31 mouse cellular contexts compared by ENCODE assay signal in genomic region chr9:100430911-100431310, GRCm38 (mm10). TPM values are rescaled to one million over a fixed set of nuclear protein-coding genes. Genes with fewer than 3 reads are reported as not detected.
A peak's percentile ranks its signal among the peaks of the same experiment; 100 is the strongest.
DNase-seq lines count a peak whose midpoint lies in the region; ATAC-seq lines count a peak whose summit lies in the region.
"Had no signal": no experiment of that assay in that cellular context is flagged by ENCODE, and none has a peak within 500 bp of the region (broad histone marks: within the 10 kb centered on the region; RNA-seq: fewer than 3 reads in every experiment).

No protein-coding gene starts in this region.

- H3K4me3 ChIP-seq in embryonic facial prominence, embryonic 12.5 days, result no peak overlapping the region
- no peak overlapping the region for H3K4me3 ChIP-seq in embryonic facial prominence, embryonic 10.5 days
- no peak overlapping the region for H3K4me3 ChIP-seq in kidney, embryonic 16.5 days (ENCODE audit: low read length)
- H3K4me3 ChIP-seq in embryonic facial prominence, embryonic 14.5 days (ENCODE audit: low read depth, low read length), result no peak overlapping the region
- no peak overlapping the region for H3K4me3 ChIP-seq in limb, embryonic 12.5 days (replicated peaks)
- H3K4me3 ChIP-seq: erythroblast, embryonic 14.5 days; heart, adult 2 months; heart, embryonic 12.5 days; intestine, embryonic 15.5 days; limb, embryonic 15.5 days; liver, embryonic 13.5 days; megakaryocyte, embryonic 14.5 days; midbrain, embryonic 13.5 days; neural tube, embryonic 15.5 days had no signal

- DNase-seq in embryonic facial prominence, embryonic 10.5 days (ENCODE audit: low spot score), result no peak
- no peak for DNase-seq in kidney, postnatal 10 days
- DNase-seq in embryonic facial prominence, embryonic 14.5 days (ENCODE audit: low spot score), result no peak
- no peak for DNase-seq in urinary bladder, postnatal 25 days (ENCODE audit: low spot score)
- DNase-seq: adrenal gland, postnatal 25 days; cerebellum, adult 2 months; cerebellum, postnatal 14 days; heart, adult 2 months; heart, postnatal 4 days; kidney, adult 9 months; layer of hippocampus, adult 9-11 months; liver, embryonic 13.5 days; lung, adult 18-20 months; lung, postnatal 4 days; right cerebral cortex, postnatal 25 days; spleen, adult 18-20 months; thymus, postnatal 14 days had no signal

- H3K4me1 ChIP-seq in embryonic facial prominence, embryonic 12.5 days, result peaks cover 9% of the 10 kb centered on the region; the same call in 1 of the 2 replicates
- H3K4me1 ChIP-seq in embryonic facial prominence, embryonic 10.5 days, result peaks cover 15% of the 10 kb centered on the region
- peaks cover 6% of the 10 kb centered on the region; the same call in 1 of the 2 replicates for H3K4me1 ChIP-seq in kidney, embryonic 16.5 days (ENCODE audit: insufficient read depth, low read length)
- peaks cover 14% of the 10 kb centered on the region for H3K4me1 ChIP-seq in embryonic facial prominence, embryonic 14.5 days (ENCODE audit: control insufficient read depth, insufficient read depth, low read length)
- peaks cover 19% of the 10 kb centered on the region for H3K4me1 ChIP-seq in limb, embryonic 12.5 days (replicated peaks)
- H3K4me1 ChIP-seq: heart, embryonic 12.5 days; intestine, embryonic 15.5 days; liver, embryonic 13.5 days; megakaryocyte, embryonic 14.5 days; midbrain, embryonic 13.5 days; neural tube, embryonic 15.5 days had no signal

- no peak for ATAC-seq in embryonic facial prominence, embryonic 12.5 days (ENCODE audit: insufficient number of reproducible peaks, insufficient read depth, low FRiP score, low TSS enrichment)
- no peak for ATAC-seq in kidney, embryonic 16.5 days (ENCODE audit: low FRiP score, low TSS enrichment)
- ATAC-seq in embryonic facial prominence, embryonic 14.5 days (ENCODE audit: low read depth), result no peak
- no peak for ATAC-seq in limb, embryonic 12.5 days (ENCODE audit: insufficient number of reproducible peaks, insufficient read depth, low FRiP score, low TSS enrichment, low read depth)
- ATAC-seq: CD4-positive, CD25-positive, alpha-beta regulatory T cell, adult 4 months; forebrain, embryonic 16.5 days; hindbrain, embryonic 16.5 days; intestine, embryonic 15.5 days; lung, postnatal 0 days; midbrain, embryonic 13.5 days had no signal

- H3K9ac ChIP-seq in embryonic facial prominence, embryonic 12.5 days, result no peak overlapping the region
- H3K9ac ChIP-seq in kidney, embryonic 16.5 days (replicated peaks; ENCODE audit: low read length), result no peak overlapping the region
- H3K9ac ChIP-seq in embryonic facial prominence, embryonic 14.5 days (ENCODE audit: low read depth, low read length), result no peak overlapping the region
- no peak overlapping the region for H3K9ac ChIP-seq in limb, embryonic 12.5 days (replicated peaks)
- H3K9ac ChIP-seq: heart, embryonic 12.5 days; intestine, embryonic 15.5 days; limb, embryonic 15.5 days; liver, embryonic 13.5 days; midbrain, embryonic 13.5 days; neural tube, embryonic 15.5 days had no signal

- H3K27ac ChIP-seq in embryonic facial prominence, embryonic 12.5 days, result peak overlapping the region; percentile 46
- no peak overlapping the region for H3K27ac ChIP-seq in embryonic facial prominence, embryonic 10.5 days (replicated peaks)
- H3K27ac ChIP-seq in kidney, embryonic 16.5 days (ENCODE audit: low read length), result peak overlapping the region; percentile 1; the same call in 1 of the 2 replicates
- 0 out of 2 replicates have a peak overlapping the region, but pooled peaks have one; percentile 11 for H3K27ac ChIP-seq in embryonic facial prominence, embryonic 14.5 days (replicated peaks; ENCODE audit: low read depth, low read length)
- H3K27ac ChIP-seq in limb, embryonic 12.5 days, result peak overlapping the region; percentile 74
- H3K27ac ChIP-seq: heart, adult 2 months; intestine, embryonic 15.5 days; limb, embryonic 15.5 days; liver, embryonic 13.5 days; midbrain, embryonic 13.5 days; neural tube, embryonic 15.5 days had no signal

- H3K4me2 ChIP-seq in embryonic facial prominence, embryonic 12.5 days (replicated peaks), result no peak overlapping the region
- H3K4me2 ChIP-seq in kidney, embryonic 16.5 days (replicated peaks; ENCODE audit: low read depth, low read length), result no peak overlapping the region
- no peak overlapping the region for H3K4me2 ChIP-seq in embryonic facial prominence, embryonic 14.5 days (ENCODE audit: low read depth, low read length)
- no peak overlapping the region for H3K4me2 ChIP-seq in limb, embryonic 12.5 days
- H3K4me2 ChIP-seq: heart, embryonic 12.5 days; intestine, embryonic 15.5 days; limb, embryonic 15.5 days; liver, embryonic 13.5 days; midbrain, embryonic 13.5 days; neural tube, embryonic 15.5 days had no signal

- WGBS in embryonic facial prominence, embryonic 12.5 days, result 42% methylated on average over 2 of the region's 2 CpGs
- 75% methylated on average over 2 of the region's 2 CpGs for WGBS in embryonic facial prominence, embryonic 10.5 days
- 49% methylated on average over 2 of the region's 2 CpGs for WGBS in kidney, embryonic 16.5 days
- WGBS in embryonic facial prominence, embryonic 14.5 days, result 34% methylated on average over 2 of the region's 2 CpGs
- WGBS in limb, embryonic 12.5 days, result 46% methylated on average over 2 of the region's 2 CpGs

- H3K36me3 ChIP-seq in embryonic facial prominence, embryonic 12.5 days, result no peaks in the 10 kb centered on the region
- H3K36me3 ChIP-seq in embryonic facial prominence, embryonic 10.5 days (replicated peaks), result no peaks in the 10 kb centered on the region
- H3K36me3 ChIP-seq in kidney, embryonic 16.5 days (ENCODE audit: insufficient read depth, low read length), result no peaks in the 10 kb centered on the region
- H3K36me3 ChIP-seq in embryonic facial prominence, embryonic 14.5 days (ENCODE audit: control insufficient read depth, insufficient read depth, low read length), result no peaks in the 10 kb centered on the region
- H3K36me3 ChIP-seq in limb, embryonic 12.5 days, result no peaks in the 10 kb centered on the region
- H3K36me3 ChIP-seq: heart, embryonic 12.5 days; intestine, embryonic 15.5 days; limb, embryonic 15.5 days; liver, embryonic 13.5 days; midbrain, embryonic 13.5 days; neural tube, embryonic 15.5 days had no signal

- no peaks in the 10 kb centered on the region for H3K27me3 ChIP-seq in embryonic facial prominence, embryonic 12.5 days
- H3K27me3 ChIP-seq in embryonic facial prominence, embryonic 10.5 days (replicated peaks; ENCODE audit: low read depth, poor library complexity, severe bottlenecking), result no peaks in the 10 kb centered on the region
- no peaks in the 10 kb centered on the region for H3K27me3 ChIP-seq in kidney, embryonic 16.5 days (ENCODE audit: insufficient read depth, low read length)
- H3K27me3 ChIP-seq in embryonic facial prominence, embryonic 14.5 days (replicated peaks; ENCODE audit: control insufficient read depth, insufficient read depth, low read length), result no peaks in the 10 kb centered on the region
- no peaks in the 10 kb centered on the region for H3K27me3 ChIP-seq in limb, embryonic 12.5 days
- H3K27me3 ChIP-seq: heart, embryonic 12.5 days; intestine, embryonic 15.5 days; limb, embryonic 15.5 days; liver, embryonic 13.5 days; megakaryocyte, embryonic 14.5 days; midbrain, embryonic 13.5 days; neural tube, embryonic 15.5 days had no signal

- no peaks in the 10 kb centered on the region for H3K9me3 ChIP-seq in embryonic facial prominence, embryonic 12.5 days
- no peaks in the 10 kb centered on the region; the same call in 1 of the 2 replicates for H3K9me3 ChIP-seq in embryonic facial prominence, embryonic 10.5 days
- no peaks in the 10 kb centered on the region for H3K9me3 ChIP-seq in kidney, embryonic 16.5 days (ENCODE audit: low read length)
- H3K9me3 ChIP-seq in embryonic facial prominence, embryonic 14.5 days (ENCODE audit: control insufficient read depth, low read length), result no peaks in the 10 kb centered on the region
- peaks cover 6% of the 10 kb centered on the region; the same call in 1 of the 2 replicates for H3K9me3 ChIP-seq in limb, embryonic 12.5 days
- H3K9me3 ChIP-seq: heart, embryonic 12.5 days; intestine, embryonic 15.5 days; limb, embryonic 15.5 days; liver, embryonic 13.5 days; midbrain, embryonic 13.5 days; neural tube, embryonic 15.5 days had no signal

RNA-seq across cellular contexts. Expression of gene Il20rb, which starts 55.7 kb away (rescaled TPM):
- polyA plus RNA-seq in embryonic facial prominence, embryonic 12.5 days (2016; fragmentation: Nextera tagmentation; extraction: Ambion mirVana), result 1.2 and 1.3 TPM in 2 replicates
- polyA plus RNA-seq in embryonic facial prominence, embryonic 10.5 days (2016; fragmentation: Nextera tagmentation; extraction: Ambion mirVana), result 1.1 and 1.8 TPM in 2 replicates
- 0.75 and 1.1 TPM in 2 replicates for polyA plus RNA-seq in kidney, embryonic 16.5 days (2015; fragmentation: Nextera tagmentation; extraction: Ambion mirVana)
- polyA plus RNA-seq in embryonic facial prominence, embryonic 14.5 days (2014; fragmentation: Nextera tagmentation; extraction: Ambion mirVana), result 3.0 and 3.7 TPM in 2 replicates
- polyA plus RNA-seq in limb, embryonic 12.5 days (2016; fragmentation: Nextera tagmentation; extraction: Ambion mirVana), result 1.2 and 1.6 TPM in 2 replicates
